Mouse (Mus musculus) spleen, adult 18-20 months (tissue): ENCODE measurements around the gene Gm20388.

ENCODE experiments used
- DNase-seq, 2 experiments: peaks; one replicate each; pipeline ENCODE4 v3.0.0; 2022; ENCODE audit warnings: mixed read lengths in 2 of 2

Gene Gm20388

DNA sequence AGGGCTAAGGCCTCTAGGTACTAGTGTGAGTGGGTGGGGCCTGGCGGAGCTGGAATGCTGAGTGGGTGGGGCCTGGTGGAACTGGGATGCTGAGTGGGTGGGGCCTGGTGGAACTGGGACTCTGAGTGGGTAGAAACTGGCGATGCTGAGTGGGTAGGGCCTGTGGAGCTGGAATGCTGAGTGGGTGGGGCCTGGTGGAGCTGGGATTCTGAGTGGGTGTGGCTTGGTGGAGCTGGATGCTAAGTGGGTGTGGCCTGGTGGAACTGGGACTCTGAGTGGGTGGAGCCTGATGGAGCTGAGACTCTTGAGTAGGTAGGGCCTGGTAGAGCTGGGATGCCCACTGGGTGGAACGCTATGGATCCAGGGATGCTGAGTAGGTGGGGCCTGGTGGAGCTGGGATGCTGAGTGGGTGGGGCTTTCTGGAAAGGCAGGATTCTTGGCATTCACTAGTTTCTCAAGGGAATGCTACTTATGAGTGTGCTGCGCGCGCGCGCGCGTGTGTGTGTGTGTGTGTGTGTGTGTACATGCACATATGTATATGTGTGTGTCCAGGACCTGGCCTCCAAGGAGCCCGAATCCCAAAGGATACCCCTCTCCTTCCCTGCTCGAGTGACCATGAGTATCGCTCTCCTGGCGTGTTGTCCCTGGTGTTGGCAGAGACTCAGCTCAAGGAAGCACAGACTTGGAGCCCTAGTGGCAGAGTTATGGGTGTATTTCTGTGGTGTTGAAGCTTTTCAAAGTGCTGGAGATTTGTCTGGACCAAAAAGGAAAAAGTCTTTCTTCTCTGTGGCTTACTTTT, 608.3 kb downstream of the Gm20388 start:
- no peak for DNase-seq

DNA sequence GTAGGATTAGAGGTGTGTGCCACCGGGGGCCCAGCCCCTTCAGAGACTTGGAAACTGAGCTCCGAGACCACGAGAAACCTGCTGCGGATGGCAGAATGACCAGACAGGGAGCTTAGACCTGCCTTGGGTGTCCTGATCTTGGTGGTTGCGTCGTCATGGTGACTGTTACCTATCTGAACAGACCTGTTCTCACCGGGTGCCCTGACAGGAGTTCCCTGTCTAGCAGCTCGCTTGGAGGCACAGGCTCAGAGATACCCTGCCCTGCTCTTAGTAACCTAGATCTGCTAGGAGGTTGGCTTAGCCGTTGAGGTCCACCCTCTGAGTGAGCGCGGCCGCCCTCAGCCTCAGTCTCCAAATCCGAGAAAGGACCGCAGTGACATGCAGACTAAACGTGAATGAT, 609.6 kb downstream of the Gm20388 start:
- DNase-seq = no peak

DNA sequence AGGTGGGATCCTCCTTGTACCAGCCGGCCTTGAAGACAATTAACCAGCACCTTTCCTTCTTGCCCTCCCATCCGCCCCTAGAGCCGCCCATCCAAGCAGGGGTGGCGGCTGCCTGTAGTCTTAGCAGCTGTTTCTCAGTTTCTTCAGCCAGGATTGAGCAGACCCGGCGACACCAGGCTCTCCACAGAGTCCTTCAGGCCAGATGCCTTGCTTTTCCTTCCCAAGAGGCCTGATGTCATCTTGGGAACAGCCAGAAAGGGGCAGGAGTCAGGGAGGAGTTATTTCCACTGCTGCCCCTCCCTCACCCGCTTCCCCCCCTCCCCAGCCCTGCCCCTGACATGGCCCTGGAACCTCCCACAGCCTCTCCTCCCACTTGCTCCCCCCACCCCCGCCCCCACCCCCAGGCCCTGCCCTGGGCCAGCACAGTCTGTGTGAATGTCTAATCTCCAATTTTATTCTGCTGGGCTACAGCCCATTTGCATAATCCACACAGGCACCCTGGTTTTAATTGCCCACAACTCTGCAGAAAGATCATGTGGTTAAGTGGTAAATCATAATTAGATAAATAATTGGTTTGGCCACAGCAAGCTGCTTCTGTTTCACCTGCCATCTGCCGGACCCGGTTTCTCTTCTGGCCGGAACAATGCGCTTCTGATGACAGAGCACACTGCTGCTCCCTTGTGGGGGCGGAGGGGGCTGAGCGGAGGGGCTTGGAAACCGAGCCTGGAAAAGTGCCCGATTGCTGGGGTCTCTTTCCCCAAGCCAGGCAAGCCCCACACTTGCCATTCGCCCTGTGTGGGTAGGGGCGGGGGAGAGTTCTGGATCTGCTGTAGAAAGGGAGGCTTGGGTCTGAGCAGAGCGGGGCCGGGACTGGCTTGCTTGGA, 610.3 kb downstream of the Gm20388 start:
- no peak for DNase-seq

DNA sequence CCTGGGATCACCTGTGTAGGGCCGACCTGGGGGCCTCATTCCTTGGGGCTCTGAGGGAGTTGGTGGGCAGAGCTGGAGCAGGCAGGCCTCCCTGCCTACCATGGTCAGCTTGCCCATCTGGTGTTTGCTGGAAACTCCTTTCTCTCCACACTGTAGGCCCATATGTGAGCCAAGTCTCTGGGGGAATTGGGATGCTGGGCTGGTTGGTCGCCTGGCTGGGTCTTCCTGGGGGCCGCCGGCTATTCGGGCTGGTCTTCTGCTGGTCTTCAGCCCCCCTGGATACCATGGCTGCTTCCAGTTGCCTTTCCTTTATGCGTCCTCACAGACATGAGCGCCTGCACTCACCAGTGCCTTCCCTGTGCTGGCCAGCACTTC, 610.9 kb downstream of the Gm20388 start:
- no peak for DNase-seq

DNA sequence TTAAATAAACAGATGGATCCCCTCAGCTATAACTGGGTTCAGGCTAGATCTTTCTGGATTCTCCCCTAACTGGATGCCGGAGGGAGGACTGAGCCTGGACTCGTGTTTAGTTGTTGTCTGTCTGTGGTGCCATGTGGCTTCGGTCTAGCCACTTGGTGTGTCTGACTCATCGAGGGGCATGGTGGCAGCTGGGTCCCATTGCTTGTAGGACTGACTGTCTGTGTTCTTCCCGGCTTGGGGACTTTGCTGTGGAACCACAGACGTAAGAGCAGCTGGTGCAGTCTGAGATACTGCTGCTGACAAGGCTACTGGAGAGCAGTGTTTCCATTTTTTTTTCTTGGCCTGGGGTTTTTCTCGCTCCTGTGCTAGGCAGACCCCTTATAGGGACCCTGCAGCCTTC, 613.0 kb downstream of the Gm20388 start:
- DNase-seq = no peak

DNA sequence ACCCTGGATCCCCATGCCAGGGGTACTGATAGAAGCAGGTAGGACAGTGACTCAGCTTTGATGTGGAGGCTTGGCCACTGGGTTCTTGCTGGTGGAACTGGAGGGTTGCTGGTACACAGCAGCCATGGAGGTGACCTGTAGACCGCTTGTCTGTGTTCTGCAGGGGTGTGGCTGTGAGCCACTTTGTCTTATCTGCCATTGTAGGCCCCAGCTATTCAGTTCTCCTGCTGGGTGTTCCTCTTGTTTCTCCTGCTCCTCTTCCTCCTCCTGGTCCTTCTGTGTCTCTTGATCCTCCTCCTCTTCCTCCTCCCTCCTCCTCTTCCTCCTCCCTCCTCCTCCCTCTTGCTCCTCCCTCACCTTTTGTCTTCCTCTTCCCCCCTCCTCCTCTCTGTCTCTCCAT, 614.5 kb downstream of the Gm20388 start:
- no peak for DNase-seq

DNA sequence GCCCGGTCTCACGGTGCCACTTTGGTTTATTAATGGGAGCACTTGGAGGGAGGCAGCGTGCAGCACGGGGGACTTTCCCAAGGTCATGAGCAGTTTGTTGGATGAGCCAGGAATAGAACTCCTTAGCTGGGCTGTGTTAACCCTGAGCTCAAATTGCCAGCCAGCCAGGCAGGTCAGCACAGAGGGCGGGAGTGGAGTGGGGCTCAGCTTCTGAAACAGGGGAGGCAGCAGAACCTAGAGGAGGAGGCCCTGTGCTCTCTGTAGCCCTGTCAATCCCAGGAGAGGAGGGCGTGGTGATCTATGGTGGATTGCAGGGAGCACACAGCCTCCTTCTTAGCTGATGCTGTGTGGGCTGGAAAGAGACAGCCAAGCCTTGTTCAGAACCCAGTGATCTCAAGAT, 615.2 kb downstream of the Gm20388 start:
- DNase-seq = no peak

DNA sequence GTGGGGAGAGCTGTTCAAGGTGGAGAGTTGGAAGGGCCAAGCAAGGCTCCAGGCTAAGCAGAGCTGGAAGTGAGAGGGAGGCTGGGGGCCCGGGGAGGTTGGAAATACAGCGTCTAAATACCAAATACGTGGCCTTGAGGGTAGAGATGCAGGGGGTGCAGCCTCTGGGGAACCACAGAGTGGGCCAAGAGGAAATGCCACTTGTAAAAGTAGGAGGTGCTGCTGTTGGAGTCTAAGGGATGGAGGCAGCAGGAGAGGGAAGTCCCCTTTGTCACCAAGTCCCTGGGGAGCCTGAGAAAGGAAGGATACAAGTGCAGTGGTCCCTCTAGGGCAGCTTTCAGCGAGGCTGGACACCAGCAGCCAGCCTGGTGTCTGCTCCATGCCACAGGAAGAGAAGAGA, 615.9 kb downstream of the Gm20388 start:
- no peak for DNase-seq

DNA sequence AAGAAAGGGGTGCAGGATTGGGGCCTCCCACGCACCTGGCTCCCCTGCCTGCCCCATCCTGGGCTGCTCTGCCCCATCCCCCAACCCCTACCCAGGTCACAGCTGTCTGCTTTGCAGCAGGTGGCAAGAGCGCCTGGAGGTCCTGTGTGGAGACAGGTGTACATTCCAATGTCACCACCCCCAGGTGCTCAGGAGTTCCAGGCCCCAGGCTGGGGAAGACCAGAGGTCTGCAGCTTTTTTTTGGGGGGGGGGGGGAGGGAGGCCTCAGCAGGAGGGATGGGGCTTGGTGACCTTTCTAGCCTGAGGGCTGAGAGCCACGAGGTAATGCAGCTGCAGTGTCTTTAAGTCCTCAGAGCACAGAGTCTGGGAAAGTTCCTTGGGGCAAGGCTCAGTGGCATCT, 617.7 kb downstream of the Gm20388 start:
- no peak for DNase-seq

DNA sequence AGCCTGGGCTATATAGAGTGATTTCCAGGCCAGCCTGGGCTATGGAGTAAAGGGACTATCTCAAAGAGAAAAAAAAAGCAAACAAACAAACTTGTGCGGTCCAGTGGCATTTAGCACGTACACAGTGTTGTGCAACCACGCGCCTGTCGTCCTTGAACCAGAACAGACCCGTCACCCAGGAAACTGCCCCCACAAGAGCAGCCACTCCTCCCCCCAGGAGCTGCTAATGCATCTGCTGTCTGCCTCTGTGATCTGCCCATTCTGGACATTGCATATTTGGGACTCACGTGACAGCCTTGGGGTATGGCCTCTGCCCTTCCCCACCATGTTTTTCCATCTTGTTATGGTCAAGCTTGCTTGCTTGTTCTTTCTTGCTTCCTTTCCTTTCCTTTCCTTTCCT, 618.6 kb downstream of the Gm20388 start:
- DNase-seq = no peak

DNA sequence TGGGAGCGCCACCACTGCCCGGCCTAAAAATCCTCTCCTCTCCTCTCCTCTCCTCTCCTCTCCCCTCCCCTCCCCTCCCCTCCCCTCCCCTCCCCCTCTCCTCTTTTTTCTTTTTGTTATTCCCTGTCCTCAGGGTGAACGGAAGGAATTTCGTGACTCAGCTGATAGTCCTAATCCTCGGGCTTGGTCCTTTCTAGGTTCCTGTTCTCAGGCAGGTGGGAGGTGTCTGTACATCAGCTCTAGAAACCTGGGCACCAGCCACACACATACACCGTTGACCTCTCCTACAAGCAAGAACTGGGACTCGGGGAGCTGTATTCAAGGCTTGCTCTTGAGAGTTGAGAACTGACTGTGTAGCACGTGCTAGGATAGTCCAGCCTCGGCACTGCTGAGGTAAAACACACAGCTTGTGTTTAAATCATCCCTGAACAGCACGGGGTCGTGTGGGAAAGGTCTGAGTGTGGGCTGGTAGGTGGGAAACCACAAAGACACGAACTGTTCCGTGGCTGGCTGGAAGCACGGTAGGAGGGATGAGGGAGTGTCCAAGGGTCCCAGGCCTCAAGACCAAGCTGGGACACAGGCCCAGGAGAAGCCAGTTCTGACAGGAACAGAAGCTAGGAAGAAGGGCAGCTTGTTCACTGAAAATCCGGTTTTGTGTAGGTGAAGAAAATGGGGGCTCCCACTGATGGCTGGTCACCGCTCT, 620.5 kb downstream of the Gm20388 start:
- no peak for DNase-seq

DNA sequence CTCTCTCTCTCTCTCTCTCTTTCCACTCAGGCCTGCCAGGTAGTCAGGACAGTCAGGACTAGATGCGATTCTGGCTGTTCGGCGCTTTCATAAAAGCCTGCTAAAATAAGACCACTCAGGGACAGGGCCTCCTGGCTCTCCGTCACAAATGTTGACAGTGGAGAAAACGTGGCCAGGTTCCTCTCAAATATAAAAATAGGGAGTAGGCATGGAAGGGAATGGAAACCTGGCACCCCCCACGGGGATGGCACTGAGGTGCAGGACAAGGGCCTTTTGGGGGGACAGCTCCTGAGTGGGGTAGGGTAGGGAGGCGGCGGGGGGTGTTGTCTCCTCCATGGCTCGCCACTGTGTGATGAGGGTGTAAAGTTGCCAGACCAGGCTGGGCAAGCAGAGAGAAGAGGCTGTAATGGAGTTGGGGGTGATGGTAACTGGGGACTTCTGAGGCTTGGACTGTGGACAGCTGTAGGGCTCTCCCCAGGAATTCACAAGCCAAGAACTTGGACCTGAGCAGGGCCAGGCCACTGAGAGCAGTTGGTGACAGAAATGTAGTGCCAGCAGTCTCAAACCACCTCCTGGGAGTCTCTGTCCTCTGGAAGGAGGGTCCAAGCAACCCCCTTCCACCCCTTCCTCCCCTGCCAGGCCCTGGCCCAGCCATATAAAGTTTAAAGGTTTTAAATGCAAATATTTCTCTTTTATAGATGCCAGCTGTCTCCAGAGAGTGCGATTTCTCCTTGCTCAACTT, 621.3 kb downstream of the Gm20388 start:
- DNase-seq = no peak

DNA sequence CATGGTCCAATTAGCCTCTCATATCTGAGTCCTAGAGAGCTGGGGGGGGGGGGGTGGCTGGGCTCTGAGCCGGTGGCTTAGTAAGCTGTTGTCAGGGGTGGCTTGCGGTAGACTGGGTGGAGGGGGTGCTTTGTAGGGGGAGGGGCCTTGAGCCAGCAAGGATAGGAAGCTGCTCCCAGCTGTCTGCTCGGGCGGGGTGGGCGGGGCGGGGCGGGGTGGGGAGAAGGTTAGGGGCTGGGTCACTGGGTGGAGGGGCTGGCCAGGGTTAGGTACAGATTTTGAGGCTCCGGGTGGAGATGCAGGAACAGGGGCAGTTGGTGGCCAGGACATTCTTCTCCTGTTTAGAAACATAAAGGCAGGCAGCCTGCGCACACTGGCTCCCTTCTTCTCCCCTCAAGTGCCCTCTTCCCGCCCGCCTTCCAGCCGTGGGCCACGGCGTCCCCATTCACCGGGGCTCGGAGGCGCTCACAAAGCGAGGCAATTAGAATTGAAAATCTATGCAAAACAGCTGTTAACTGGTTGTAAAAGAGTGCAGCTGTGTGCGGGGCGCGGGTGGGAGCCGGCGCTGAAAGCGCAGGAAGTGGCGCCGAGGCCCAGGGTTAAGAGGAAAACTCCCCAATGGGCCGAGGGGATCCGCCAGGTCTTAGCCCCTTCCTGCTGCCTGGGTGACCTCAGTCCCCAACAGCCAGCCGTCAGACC, 622.0 kb downstream of the Gm20388 start:
- DNase-seq = peak in 1 of 2 experiments; percentile 45

DNA sequence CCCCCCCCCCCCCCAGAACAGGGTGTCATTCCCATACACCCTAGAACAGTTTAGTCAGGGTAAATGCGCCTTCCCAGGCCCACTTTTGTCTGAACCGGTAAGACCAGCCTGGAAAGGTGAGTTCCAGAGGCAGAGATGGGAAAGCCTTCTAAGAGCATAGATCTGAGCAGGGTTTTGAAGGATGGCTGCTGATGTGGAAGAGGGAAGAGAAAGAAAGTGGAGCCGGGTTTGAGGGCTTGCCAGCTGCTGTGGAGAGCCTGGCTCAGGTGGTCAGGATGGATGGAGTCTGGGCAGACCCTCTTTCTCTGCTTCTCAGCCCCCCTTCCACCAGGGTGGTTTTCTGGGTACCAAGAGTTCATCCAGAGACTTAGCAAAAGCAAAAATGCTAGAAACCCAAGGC, 622.7 kb downstream of the Gm20388 start:
- DNase-seq = no peak

DNA sequence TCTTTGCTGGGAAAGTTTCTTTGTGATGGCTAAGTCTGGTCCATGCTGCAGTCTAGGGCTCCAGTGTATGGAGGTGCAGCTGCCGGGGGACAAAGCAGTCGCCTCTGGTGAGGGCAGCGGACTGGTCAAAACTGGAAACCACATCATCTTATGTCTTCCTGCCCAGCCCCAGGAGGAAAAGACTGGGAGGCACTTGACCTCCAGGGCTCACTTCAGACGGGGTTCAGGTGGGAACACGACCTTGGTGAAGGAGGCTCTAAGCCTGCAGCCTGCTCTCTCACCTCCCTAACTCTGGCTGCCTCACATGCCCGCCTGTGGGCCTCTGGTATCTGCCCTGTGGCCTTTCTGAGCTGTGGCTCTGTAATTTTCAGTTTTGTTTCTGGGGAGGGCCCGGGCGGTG, 623.4 kb downstream of the Gm20388 start:
- DNase-seq = no peak

DNA sequence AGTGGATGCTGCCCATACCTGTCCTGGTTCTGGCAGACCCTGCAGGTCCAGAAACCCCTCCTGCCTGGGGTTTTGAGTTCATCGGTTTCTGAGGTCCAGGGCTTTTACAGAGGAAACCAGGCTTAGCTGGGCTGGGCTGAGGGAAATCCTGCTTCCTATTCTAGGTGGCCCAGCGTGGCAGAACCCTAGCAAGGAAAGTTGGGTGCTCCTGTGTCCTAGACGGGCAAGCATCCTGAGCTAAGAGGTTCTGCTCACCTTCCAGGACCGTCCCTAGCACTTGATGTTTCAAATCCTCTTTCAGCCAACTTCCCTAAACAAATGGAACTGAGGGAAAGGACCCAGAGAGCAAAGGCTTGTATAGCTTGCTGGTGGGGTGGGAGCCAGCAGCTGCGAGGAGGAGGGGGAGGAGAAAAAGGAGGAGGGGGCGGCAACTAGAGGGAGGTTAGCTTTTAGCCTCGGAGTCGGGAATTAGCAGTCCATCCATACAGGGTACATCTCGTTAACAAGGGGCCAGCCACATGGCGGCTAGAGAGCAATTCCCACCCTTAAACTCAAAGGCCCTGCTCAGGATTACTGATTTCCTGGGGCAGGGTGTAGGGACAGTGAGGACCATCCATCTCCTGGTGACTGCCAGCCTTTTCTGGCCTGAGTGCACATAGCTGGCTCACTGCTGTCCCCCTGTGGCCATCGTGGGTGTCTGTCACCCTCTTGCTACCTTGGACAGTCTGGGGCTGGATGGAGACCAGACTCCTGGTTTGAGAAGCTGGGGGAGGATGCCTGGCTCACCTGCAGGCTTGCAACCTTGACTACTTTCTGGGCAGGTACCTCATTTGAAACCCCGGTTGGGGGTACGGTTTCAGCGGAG, 624.1 kb downstream of the Gm20388 start:
- peak; percentile 62 to 69 for DNase-seq

DNA sequence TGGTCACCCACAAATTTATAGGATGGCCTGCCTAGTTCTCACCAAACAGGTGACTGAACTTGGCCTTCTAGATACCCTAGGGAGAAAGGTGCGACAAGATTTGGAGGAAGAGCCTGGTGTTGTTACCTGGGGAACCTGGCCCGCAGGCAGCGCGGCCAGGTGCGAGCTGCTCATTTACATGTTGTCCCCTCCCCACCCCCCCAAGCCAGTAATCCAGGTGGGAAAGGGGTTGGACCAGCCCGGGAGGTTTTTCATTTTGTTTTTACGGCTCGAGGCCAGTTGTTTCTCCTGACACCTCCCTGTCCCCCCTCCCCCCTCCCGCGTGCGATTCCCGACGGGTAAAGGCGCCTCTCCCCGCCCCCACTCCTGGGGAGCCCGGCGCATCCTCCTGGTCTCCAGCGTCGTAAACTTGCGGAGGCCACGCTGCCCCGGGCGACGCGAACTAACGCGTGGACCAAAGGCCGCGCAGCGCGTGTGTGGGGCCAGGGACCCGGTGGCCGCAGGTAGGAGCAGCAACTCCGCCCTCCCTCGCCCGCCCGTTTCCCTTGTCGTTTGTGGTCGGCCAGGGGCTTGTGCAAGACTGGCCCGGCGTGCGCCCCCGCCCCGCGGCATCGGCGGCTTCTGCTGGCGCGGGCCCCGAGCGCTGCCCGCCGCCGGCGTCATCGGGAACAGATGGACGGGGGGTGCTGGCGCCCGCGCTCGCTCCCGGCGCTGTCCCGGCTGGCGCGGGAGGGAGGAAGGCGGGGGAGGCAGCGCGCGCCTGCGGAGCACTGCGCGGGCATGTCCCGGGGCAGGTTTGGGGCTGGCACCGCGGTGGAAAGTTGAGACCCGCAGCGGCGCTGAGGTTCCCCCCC, 625.0 kb downstream of the Gm20388 start:
- DNase-seq = peak in 1 of 2 experiments; percentile 47

DNA sequence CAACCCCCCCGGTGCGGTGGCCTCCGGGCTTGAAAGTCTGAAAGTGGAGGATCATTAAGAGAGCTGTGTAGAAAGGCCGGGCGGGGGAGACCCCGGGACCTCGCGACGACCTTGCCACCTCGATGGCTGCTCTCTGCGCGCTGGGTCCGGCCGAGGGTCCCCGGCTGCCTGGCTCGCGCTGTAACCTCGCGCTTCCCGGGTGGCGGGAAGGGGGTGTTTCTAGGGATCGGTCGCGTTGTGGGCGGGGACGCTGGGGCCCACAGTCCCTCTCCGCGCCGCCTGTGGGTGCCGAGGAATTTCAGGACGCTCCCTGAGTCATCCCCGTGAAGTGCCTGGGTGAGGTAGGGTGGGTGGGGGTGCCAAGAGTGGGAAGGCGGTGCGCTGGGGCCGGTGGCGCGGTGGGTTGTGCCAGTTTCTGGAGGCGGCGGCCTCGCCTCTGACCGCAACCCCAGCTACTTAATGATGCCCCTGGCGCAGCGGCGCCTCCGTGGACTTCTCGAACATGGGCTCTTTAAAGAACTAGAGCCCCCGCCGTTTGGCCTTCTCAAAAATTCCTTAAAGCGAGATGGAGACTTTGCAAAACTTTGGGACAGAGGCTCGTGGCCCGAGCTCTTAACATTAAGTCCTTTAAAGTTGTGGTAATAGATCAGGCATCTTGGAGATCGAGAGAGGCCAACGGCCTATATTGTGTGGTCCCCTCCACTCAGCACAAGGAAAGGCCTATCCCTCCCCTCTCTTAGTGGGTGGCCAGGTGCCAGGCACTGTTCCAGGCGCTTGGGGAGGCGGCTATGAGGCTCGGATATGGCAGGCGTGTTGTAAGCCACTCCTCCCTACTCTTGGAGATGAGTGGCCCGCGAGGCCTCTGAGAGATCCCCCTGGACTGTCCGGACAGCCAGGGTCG, 625.9 kb downstream of the Gm20388 start:
- DNase-seq = peak in 1 of 2 experiments; percentile 32
